Mouse (Mus musculus) intestine, embryonic 14.5 days (tissue): ENCODE data around the gene Ugt1a10. TPM values are rescaled to one million over a fixed set of nuclear protein-coding genes. Genes with fewer than 3 reads are reported as not detected.

Experiments used
- microRNA-seq: library from miRNA; unstranded; fragments of <30 nt; microRNA quantifications from one replicate; pipeline ENCODE4, GENCODE M21; 2016
- polyA plus RNA-seq: library from polyadenylated mRNA; unstranded; fragments of >200 nt; fragmentation: Nextera tagmentation; extraction: Ambion mirVana; gene quantifications from 2 replicates; pipeline ENCODE4 v1.2.1, GENCODE M21; 2014

The Ugt1a10 gene
- polyA plus RNA-seq, 1 experiment from 2014 or later = not detected

Small RNAs within 50 kb of the gene (microRNA-seq; reads per million reads assigned to microRNA genes)
- gene Gm25198 = not detected

Other genes with a start within 250 kb of the Ugt1a10 start
- gene Dgkd, start 202.1 kb upstream of the Ugt1a10 start, polyA plus RNA-seq = 38.4 and 38.6 TPM in 2 replicates
- 31.0 and 36.9 TPM in 2 replicates for gene Usp40, start 46.8 kb upstream of the Ugt1a10 start, polyA plus RNA-seq
- 0.32 and 0.35 TPM in 2 replicates for gene Ugt1a9, start 15.4 kb downstream of the Ugt1a10 start, polyA plus RNA-seq
- gene Ugt1a8, start 32.4 kb downstream of the Ugt1a10 start, polyA plus RNA-seq = not detected in 2 replicates
- gene Ugt1a7c, start 39.7 kb downstream of the Ugt1a10 start, polyA plus RNA-seq = 12.6 and 17.4 TPM in 2 replicates
- not detected in 2 replicates for gene Ugt1a6b, start 47.9 kb downstream of the Ugt1a10 start, polyA plus RNA-seq
- 4.6 and 7.5 TPM in 2 replicates for gene Ugt1a6a, start 79.4 kb downstream of the Ugt1a10 start, polyA plus RNA-seq
- gene Ugt1a5, start 110.6 kb downstream of the Ugt1a10 start, polyA plus RNA-seq = 0.08 TPM in 1 of 2 replicates, not detected in the other
- 0.08 and 0.16 TPM in 2 replicates for gene Ugt1a2, start 145.2 kb downstream of the Ugt1a10 start, polyA plus RNA-seq
- gene Dnajb3, start 150.4 kb downstream of the Ugt1a10 start, polyA plus RNA-seq = 8.0 and 9.8 TPM in 2 replicates
- gene Ugt1a1, start 156.6 kb downstream of the Ugt1a10 start, polyA plus RNA-seq = 1.9 and 3.3 TPM in 2 replicates
- gene Mroh2a, start 171.6 kb downstream of the Ugt1a10 start, polyA plus RNA-seq = 1.1 and 2.8 TPM in 2 replicates
- gene Hjurp, start 222.2 kb downstream of the Ugt1a10 start, polyA plus RNA-seq = 182 and 203 TPM in 2 replicates
- not detected in 2 replicates for gene Trpm8, start 222.3 kb downstream of the Ugt1a10 start, polyA plus RNA-seq